In genomic region chr2:178175286-178175931, GRCm38 (mm10) we compare ENCODE assay signal across 8 mouse cellular contexts. TPM values are rescaled to one million over a fixed set of nuclear protein-coding genes. Genes with fewer than 3 reads are reported as not detected.
A peak's percentile ranks its signal among the peaks of the same experiment; 100 is the strongest.
DNase-seq lines count a peak whose midpoint lies in the region; ATAC-seq and TF ChIP-seq lines count a peak whose summit lies in the region.

No protein-coding gene starts in this region.

- H3K27me3 ChIP-seq in kidney, postnatal 0 days (ENCODE audit: insufficient read depth, low read length) = no peaks in the 10 kb centered on the region

- no peak overlapping the region for H3K4me2 ChIP-seq in kidney, postnatal 0 days (ENCODE audit: low read length)

- no peak overlapping the region for H3K4me3 ChIP-seq in kidney, postnatal 0 days (replicated peaks; ENCODE audit: low read depth, low read length)

- no peaks in the 10 kb centered on the region for H3K9me3 ChIP-seq in kidney, postnatal 0 days (replicated peaks; ENCODE audit: low read length)

- H3K4me1 ChIP-seq in kidney, postnatal 0 days (replicated peaks; ENCODE audit: insufficient read depth, low read length) = no peaks in the 10 kb centered on the region

- no peak for ATAC-seq in kidney, postnatal 0 days (replicated peaks; ENCODE audit: low FRiP score, low read depth)

- no peak overlapping the region for H3K27ac ChIP-seq in kidney, postnatal 0 days

- WGBS in kidney, postnatal 0 days = 35% methylated on average over 16 of the region's 16 CpGs

- TF ChIP-seq CTCF in kidney, postnatal 0 days (IDR thresholded peaks at IDR 0.05; ENCODE audit: low read depth) = no peak

- H3K36me3 ChIP-seq in kidney, postnatal 0 days (ENCODE audit: insufficient read depth, low read length) = no peaks in the 10 kb centered on the region

- peak; percentile 21 for DNase-seq in kidney, postnatal 0 days (ENCODE audit: low spot score)
- no peak for DNase-seq in kidney, postnatal 25 days
- peak; percentile 22 for DNase-seq in embryo, embryonic 11.5 days (ENCODE audit: low read depth, low spot score)
- peak; percentile 35 to 65 for DNase-seq in layer of hippocampus, adult 18-20 months (ENCODE audit: low spot score in 2 of 2)
- DNase-seq in retina, embryonic 14.5 days (ENCODE audit: low spot score) = peak; percentile 76
- no peak for DNase-seq in ovary, adult 18-20 months (ENCODE audit: low spot score)
- no peak for DNase-seq in adrenal gland, adult 8-10 months
- DNase-seq in adrenal gland, postnatal 4 days (ENCODE audit: low spot score in 2 of 2) = no peak

- no peak overlapping the region for H3K9ac ChIP-seq in kidney, postnatal 0 days (ENCODE audit: low read depth, low read length)

RNA-seq across cellular contexts. Expression of gene Phactr3, which starts 56.6 kb away (rescaled TPM):
- polyA plus RNA-seq in kidney, postnatal 0 days (2015; fragmentation: Nextera tagmentation; extraction: Ambion mirVana) = 0.39 and 0.55 TPM in 2 replicates
- total RNA-seq in layer of hippocampus, adult 18-20 months (2021) = 100 to 1,000 TPM; 146 to 149 TPM
- 1 to 10 TPM; 1.7 to 6.1 (median 3.5) TPM for total RNA-seq in adrenal gland, adult 8-10 months (2022)
- total RNA-seq in adrenal gland, postnatal 4 days (2021) = 1 to 10 TPM; 7.3 to 8.2 TPM

Comparison
In these comparisons a context has a peak if more than half of its experiments do, and no peak if none do; other contexts are left out.
1. DNase-seq: peak in kidney, postnatal 0 days (single experiment), embryo, embryonic 11.5 days (single experiment), layer of hippocampus, adult 18-20 months (2 of 2) and retina, embryonic 14.5 days (single experiment); none in kidney, postnatal 25 days (0 of 2), ovary, adult 18-20 months (single experiment), adrenal gland, adult 8-10 months (single experiment) and adrenal gland, postnatal 4 days (0 of 2).
2. RNA of gene Phactr3, which starts 56.6 kb away (total RNA-seq): 146 to 149 TPM in layer of hippocampus, adult 18-20 months; 7.3 to 8.2 TPM in adrenal gland, postnatal 4 days and 1.7 to 6.1 TPM in adrenal gland, adult 8-10 months; every median in the first group is over 10 times any median in the second.